Mouse (Mus musculus): ENCODE results near the gene Klhl3. TPM values are rescaled to one million over a fixed set of nuclear protein-coding genes. Genes with fewer than 3 reads are reported as not detected.

Klhl3 gene
- polyA plus RNA-seq, 1 experiment = 1.6 TPM

GRCm38 (mm10) chr13:58023726-58024453, 89.5 kb downstream of the Klhl3 start:
- DNase-seq (ENCODE audit: low spot score) = no peak

GRCm38 (mm10) chr13:58023001-58023560, 90.3 kb downstream of the Klhl3 start:
- DNase-seq (ENCODE audit: low spot score) = no peak

- no peak for DNase-seq (ENCODE audit: low spot score)
Measured at GRCm38 (mm10) chr13:58020428-58020827, 93.0 kb downstream of the Klhl3 start.

GRCm38 (mm10) chr13:58017298-58017697, 96.1 kb downstream of the Klhl3 start:
- DNase-seq (ENCODE audit: low spot score) = no peak

- DNase-seq (ENCODE audit: low spot score) = no peak
Measured at GRCm38 (mm10) chr13:58012067-58012925, 101.1 kb downstream of the Klhl3 start.

- DNase-seq (ENCODE audit: low spot score) = no peak
Measured at GRCm38 (mm10) chr13:58011526-58011925, 101.9 kb downstream of the Klhl3 start.

GRCm38 (mm10) chr13:58010416-58010815, 103.0 kb downstream of the Klhl3 start:
- DNase-seq (ENCODE audit: low spot score) = no peak

GRCm38 (mm10) chr13:58009275-58009674, 104.1 kb downstream of the Klhl3 start:
- DNase-seq (ENCODE audit: low spot score) = no peak

GRCm38 (mm10) chr13:58008038-58008364, 105.4 kb downstream of the Klhl3 start:
- DNase-seq (ENCODE audit: low spot score) = no peak

GRCm38 (mm10) chr13:58007256-58008037, 105.9 kb downstream of the Klhl3 start:
- DNase-seq (ENCODE audit: low spot score) = no peak

- no peak for DNase-seq (ENCODE audit: low spot score)
Measured at GRCm38 (mm10) chr13:58001792-58002191, 111.6 kb downstream of the Klhl3 start.

- DNase-seq (ENCODE audit: low spot score) = no peak
Measured at GRCm38 (mm10) chr13:57996536-57996935, 116.9 kb downstream of the Klhl3 start.

- no peak for DNase-seq (ENCODE audit: low spot score)
Measured at GRCm38 (mm10) chr13:57995864-57996263, 117.5 kb downstream of the Klhl3 start.

GRCm38 (mm10) chr13:57984637-57985036, 128.8 kb downstream of the Klhl3 start:
- no peak for DNase-seq (ENCODE audit: low spot score)

GRCm38 (mm10) chr13:57984163-57984562, 129.2 kb downstream of the Klhl3 start:
- no peak for DNase-seq (ENCODE audit: low spot score)

- no peak for DNase-seq (ENCODE audit: low spot score)
Measured at GRCm38 (mm10) chr13:57983330-57983729, 130.1 kb downstream of the Klhl3 start.

GRCm38 (mm10) chr13:57982904-57983303, 130.5 kb downstream of the Klhl3 start:
- DNase-seq (ENCODE audit: low spot score) = no peak

- no peak for DNase-seq (ENCODE audit: low spot score)
Measured at GRCm38 (mm10) chr13:57980679-57981078, 132.7 kb downstream of the Klhl3 start.

- DNase-seq (ENCODE audit: low spot score) = no peak
Measured at GRCm38 (mm10) chr13:57980071-57980470, 133.3 kb downstream of the Klhl3 start.

GRCm38 (mm10) chr13:57978931-57979330, 134.5 kb downstream of the Klhl3 start:
- DNase-seq (ENCODE audit: low spot score) = no peak

GRCm38 (mm10) chr13:57977721-57978120, 135.7 kb downstream of the Klhl3 start:
- no peak for DNase-seq (ENCODE audit: low spot score)

- no peak for DNase-seq (ENCODE audit: low spot score)
Measured at GRCm38 (mm10) chr13:57965658-57966057, 147.7 kb downstream of the Klhl3 start.

Data from urinary bladder, adult 2 months (tissue).